Mouse (Mus musculus) liver, postnatal 0 days (tissue): Measurements from ENCODE around the gene Snx5.
A peak's percentile ranks its signal among the peaks of the same experiment; 100 is the strongest.

Experiments
- CTCF ChIP-seq: sonication (generic); IDR thresholded peaks from 2 replicates; pipeline ENCODE4 v1.5.1; 2016; ENCODE audit warnings: antibody characterized with exemption, low read depth
- EP300 ChIP-seq: IDR thresholded peaks from 2 replicates; pipeline ENCODE4 v1.6.1; 2016; ENCODE audit warnings: antibody characterized with exemption, low read depth, mild to moderate bottlenecking

GRCm38 (mm10) chr2:144213803-144214202 lies 56.9 kb downstream of the Snx5 start:
- 0 out of 2 replicates have a peak, but pooled peaks have one; percentile 11 for TF ChIP-seq CTCF
- TF ChIP-seq EP300, result no peak
